Mouse (Mus musculus) layer of hippocampus, adult 9-10 months (tissue): ENCODE results near the gene Slc25a24.

Source experiments
- DNase-seq: peaks from one replicate; pipeline ENCODE4 v3.0.0; 2022; ENCODE audit warnings: low spot score

Slc25a24 gene

GRCm38 (mm10) chr3:109122641-109123530 is at the start of gene Slc25a24:
Gene Slc25a24, plus strand, starts transcription at chr3:109123149.
- DNase-seq = no peak

- DNase-seq = no peak
Observed at GRCm38 (mm10) chr3:109080169-109080568, 42.8 kb upstream of the Slc25a24 start, which contains the start of gene Slc25a54. Gene Slc25a54, plus strand, starts transcription at chr3:109080469.

DNA sequence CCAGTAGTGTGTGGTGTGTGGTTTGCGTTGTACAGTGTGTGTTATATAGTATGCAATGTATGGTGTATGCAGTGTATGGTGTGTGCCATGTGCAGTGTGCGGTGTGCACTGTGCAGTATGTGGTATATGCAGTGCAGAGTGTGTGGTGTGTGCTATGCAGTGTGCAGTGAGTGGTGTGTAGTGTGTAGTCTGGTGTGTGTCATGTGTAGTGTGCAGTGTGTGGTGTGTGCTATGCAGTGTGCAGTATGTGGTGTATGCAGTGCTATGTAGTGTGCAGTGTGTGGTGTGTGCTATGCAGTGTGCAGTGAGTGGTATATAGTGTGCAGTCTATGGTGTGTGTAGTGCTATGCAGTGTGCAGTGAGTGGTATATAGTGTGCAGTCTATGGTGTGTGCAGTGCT is 38.5 kb upstream of the Slc25a24 start:
- DNase-seq = no peak

DNA sequence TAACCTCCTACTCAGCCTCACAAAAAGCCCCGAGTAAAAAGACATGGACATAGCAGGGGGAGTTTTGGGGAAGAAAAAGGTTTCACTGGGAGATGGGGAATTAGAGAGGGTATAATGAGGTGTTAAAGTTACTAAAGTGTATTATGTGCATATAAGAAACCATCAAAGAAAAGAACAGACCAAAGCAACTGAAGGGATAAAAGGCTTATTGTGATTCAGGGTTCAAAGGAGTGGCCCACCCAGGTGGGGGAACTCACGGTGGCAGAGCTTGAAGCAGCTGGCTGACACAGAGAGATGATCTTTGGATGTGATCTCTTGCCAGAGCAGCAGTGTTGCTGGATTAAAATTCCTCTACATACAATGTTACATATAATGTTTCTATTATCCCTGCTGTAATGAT is 34.5 kb upstream of the Slc25a24 start:
- no peak for DNase-seq

- no peak for DNase-seq
Observed at GRCm38 (mm10) chr3:109104702-109105101, 18.2 kb upstream of the Slc25a24 start.

DNA sequence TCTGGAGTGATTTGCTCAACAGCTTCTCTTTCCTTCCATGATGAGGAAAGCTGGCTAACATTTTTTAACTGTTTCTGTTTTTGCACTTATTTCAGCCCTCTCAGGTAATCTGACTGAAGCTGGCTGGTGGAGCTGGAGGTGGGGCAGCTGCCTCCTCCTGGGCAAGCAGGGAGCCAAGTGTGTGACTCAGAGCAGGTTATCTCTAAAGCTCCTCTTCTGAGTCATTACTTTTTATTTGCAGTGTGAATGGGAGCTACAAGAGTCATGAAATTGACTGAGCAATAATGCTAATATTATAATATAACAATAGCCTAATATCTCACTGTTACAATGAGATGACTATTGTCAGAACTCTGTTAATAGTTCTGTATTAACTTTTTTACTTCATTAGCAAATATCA is 5.8 kb upstream of the Slc25a24 start:
- DNase-seq = no peak

- no peak for DNase-seq
Observed at GRCm38 (mm10) chr3:109119562-109119961, 3.4 kb upstream of the Slc25a24 start.

- no peak for DNase-seq
Observed at GRCm38 (mm10) chr3:109119973-109120372, 3.0 kb upstream of the Slc25a24 start.

DNA sequence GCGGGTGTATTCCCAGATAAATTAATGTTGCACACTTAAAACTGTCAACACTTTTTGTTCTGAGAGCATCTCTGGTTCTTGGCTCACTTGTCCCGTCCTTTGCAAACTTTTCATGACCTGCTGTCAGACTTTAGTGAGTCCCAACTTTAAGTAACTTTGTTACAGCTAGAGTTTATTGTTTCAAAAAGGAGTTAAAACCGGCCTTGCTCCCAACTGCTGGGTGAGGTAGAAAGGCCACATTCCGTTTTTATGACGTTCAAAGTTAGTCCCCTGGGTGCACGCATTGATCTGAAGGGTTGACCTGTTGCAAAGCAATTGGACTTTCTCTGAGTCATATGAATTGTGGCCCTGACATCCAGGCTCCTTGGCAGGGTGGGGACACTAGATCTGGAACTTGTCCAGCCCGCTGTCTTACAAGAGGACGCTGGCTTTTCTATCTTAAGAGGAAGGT is 607 bp downstream of the Slc25a24 start:
- no peak for DNase-seq

GRCm38 (mm10) chr3:109124091-109124490 is 1.1 kb downstream of the Slc25a24 start:
- DNase-seq = no peak

DNA sequence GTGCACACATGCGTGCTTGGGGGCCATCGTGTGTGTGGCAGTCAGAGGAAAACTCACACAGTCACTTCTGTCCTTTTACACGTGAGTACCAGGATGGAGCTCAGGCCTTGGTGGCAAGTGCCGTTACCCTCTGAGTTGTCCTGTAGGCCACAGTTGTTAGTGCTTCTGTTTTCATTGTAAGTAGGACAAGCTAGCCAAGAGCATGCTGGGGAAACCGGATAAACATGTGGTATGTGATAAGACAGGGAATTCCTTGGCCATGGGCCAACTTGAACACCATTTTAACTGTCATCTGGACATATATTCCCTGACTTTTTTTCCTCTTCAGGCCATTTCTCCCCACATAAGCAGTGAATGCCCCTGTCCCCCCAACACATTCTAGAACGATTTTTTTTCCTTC is 2.6 kb downstream of the Slc25a24 start:
- DNase-seq = no peak

DNA sequence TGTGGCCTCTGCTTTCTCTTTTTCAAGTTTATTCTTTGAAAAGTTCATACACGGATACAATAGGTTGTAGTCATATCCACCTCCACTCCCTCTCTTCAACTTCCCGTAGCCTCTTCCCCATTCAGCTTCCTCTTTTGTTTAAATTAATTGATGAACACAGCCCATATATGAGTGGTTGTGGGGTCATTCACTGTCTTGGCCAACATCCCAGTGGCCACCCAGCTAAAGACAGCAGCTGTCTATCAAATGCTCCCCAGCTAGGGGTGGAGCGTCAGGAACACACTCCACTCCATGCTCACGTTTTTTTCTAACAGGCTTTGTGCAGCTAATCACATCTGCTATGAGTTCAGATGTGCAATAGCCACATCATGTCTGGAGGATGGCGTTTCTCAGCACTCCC is 6.8 kb downstream of the Slc25a24 start:
- DNase-seq = no peak

- no peak for DNase-seq
Observed at GRCm38 (mm10) chr3:109132966-109133365, 10.0 kb downstream of the Slc25a24 start.

DNA sequence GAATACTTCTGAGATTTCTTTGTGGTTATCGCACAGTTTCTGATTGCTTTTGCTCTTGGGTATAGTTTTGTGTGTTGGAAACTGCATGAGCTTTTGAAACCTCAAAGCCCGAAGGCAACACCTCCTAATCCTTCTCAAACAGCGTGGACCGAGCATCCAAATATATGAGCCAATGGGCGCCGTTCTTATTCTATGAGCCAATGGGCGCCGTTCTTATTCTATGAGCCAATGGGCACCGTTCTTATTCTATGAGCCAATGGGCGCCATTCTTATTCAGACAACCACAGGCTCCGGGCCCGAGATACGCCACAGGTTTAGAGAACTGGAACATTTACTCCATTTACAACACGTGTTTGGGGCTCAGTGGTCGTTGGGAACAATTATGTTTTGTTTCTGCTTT is 11.1 kb downstream of the Slc25a24 start:
- no peak for DNase-seq

- DNase-seq = no peak
Observed at GRCm38 (mm10) chr3:109135352-109135751, 12.4 kb downstream of the Slc25a24 start.

DNA sequence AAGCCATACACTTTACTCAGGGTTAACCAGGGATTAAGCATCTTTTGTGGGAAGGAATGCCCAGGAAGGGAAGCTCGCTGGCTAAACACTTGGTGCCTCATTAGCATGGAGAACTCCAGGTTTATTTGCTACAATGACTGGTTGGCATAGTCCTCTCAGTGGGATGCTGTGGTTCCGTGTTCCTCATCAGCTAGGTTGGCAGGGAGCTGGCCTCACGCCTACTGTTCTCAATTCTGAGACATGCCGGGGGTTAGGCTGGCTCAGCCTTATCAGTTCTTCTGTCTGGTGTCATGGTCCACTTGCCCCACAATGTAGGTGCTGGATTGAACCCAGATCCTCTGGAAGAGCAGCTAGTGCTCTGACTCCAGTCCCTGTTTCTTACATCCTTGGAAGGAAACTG is 29.6 kb downstream of the Slc25a24 start:
- DNase-seq = no peak

DNA sequence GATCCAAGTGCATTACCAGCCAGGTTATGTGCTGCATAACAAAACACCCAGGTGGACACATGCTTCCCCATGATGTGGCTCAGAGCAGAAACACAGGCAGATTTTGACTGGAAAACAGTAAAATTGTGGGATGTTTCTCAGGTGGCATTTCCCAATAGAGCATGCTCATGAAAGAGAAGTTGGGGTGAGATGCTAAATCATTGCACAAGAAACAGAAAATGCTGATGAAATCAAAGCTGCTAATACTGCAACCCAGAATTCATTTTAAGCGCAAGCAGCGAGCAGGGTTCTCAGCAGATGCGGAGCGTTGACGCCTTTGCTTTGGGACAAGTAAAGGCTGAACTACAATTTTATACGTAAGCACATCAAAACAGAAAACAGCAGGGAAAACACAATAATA is 30.5 kb downstream of the Slc25a24 start:
- DNase-seq = no peak

DNA sequence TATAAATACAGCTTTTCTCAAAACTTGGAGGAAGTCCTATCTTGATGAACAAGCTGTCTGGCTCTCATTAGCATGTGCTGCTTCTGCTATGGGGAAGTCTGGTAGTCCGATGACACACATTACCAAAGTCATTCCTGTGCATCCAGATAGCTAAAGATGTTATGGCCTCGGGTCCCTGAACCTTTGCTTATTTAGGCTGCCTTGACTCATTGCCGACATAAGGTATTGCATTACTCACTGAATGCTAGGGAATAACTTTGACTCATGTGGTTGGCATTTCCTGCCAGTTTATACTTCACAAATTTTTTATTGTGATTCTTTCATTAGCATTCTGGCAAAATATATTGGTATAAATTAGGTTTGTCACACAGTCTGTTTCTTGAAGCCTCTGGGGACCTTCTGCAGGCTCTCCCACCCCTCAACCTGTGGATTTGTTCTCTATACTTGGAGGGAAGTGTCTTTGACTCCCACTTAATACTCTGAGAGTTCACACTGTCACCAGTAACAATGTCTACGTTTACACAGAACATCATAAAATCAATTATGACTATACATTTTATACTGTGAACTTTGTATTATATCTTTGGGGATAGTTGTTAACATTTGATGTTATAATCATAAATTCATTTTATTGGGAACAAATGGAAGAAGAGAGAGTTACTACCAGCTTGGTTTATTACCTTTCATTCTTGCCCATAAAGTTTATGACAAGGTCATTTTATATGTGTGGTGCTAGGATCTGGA is 33.1 kb downstream of the Slc25a24 start:
- DNase-seq = no peak

DNA sequence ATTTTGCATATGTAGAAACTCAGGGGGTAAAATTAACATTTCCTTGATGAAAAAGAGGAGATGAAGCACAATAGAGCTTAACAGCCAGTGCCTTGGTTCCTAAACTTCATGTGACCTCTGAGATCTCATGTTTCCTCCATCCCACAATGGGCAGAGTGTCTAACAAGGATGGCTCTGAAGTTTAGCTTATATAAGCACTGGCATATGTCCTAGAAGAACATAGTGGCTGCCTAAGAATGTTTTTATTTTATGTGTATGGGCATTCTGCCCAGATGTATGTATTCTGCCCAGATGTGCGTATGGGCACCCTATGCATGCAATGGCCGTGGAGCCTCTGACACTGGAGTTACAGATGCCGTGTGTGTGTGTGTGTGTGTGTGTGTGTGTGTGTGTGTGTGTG is 34.5 kb downstream of the Slc25a24 start:
- no peak for DNase-seq

DNA sequence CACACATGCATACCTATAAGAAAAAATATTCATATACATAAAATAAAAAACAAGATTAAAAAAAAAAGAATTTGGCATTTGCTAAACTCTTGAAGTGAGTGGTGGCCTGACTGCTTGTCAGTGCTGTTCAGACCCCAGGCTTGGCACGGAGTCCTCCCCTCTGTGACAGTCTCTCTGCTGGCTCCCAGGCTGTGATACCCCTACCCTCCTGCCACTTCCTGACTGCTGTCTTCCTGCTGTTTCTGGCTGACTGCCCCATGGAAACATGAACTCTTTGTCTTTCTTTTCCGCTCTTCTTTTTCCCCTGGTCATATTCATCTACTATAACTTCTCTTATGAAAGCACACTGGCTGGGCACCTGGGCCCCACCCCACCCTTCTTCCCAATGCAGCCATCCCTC is 41.1 kb downstream of the Slc25a24 start:
- no peak for DNase-seq

DNA sequence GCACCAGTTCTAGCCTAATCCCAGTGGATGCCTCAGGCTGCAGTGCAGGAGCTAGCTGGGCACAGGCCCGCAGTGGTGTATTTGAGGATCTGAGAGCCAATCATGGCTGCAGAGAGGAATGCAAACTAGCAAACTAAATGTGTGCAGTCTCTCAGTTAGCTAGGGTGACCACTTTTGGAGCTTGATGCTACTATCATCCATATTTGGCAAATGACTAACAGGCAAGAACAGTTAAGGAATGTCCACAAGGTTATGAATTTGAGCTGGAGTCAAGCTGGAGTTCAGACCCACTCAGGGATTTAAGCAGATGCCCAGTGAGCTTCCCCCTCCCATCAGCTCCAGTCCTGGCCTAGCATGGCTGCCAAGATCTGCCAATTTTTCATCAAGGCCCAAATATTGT is 41.7 kb downstream of the Slc25a24 start:
- no peak for DNase-seq

DNA sequence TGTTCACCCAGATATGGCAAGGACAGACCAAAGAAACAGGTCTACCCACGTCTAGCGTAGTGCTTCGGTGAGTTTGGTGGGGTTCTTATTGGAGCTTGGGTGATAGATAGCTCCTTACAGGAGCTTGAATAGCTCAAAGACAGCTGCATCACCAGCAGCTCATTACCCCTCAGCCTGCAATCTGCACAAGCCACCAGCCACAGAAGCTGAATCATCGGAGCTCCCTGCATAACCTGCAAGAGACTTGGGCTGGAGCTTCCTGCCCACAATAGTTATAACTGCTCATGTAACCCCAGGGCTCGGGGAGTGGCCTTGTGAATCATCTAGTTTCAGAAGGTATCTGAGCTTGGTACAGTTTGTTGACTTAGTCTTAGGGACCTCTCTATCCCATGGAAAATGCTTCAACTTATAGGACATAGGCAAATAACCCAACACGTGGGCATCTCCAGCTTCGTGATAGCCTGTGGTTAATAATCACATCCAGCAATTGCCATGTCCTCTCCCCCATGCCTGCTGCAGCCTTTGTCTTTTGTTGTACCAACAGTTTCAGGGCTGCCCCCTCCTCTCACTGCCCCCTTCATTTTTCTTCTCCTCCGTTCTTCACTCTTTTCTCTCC is 42.4 kb downstream of the Slc25a24 start:
- DNase-seq = no peak

DNA sequence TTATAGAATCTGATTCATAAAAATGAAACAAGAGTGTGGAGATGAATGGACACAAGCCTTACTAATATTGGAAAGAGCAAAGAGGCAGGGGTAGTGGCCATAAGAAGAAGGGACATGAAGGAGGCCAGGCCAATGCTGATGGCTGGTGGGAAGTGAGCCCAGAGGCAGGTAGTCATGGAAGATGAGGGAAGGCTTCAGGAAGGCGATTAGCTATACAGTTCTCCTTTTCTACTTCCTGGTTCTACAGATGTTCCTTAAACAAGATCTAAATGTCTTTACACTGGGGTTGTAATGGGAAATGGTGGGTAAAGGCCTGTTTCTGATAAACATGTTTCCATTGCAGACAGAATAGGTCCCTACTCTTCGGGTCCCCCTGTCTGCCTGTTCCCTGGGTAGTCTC is 46.2 kb downstream of the Slc25a24 start:
- no peak for DNase-seq
